24 mouse cellular contexts compared by ENCODE assay signal in genomic region chr3:109040908-109041307, GRCm38 (mm10). TPM values are rescaled to one million over a fixed set of nuclear protein-coding genes. Genes with fewer than 3 reads are reported as not detected.
"Had no signal": no experiment of that assay in that cellular context is flagged by ENCODE, and none has a peak within 500 bp of the region (broad histone marks: within the 10 kb centered on the region; RNA-seq: fewer than 3 reads in every experiment).

No protein-coding gene starts in this region.

- H3K9me3 ChIP-seq: liver, embryonic 12.5 days; lung, embryonic 15.5 days; midbrain, embryonic 13.5 days; neural tube, embryonic 15.5 days had no signal

- ATAC-seq: liver, embryonic 12.5 days; midbrain, embryonic 13.5 days had no signal

- H3K4me1 ChIP-seq: liver, embryonic 12.5 days; lung, embryonic 15.5 days; midbrain, embryonic 13.5 days; neural tube, embryonic 15.5 days had no signal

- DNase-seq: kidney, adult 9 months; kidney, postnatal 36 days; left cerebral cortex, postnatal 4 days; lung, postnatal 14 days; right cerebral cortex, adult 18-20 months; right cerebral cortex, postnatal 25 days; thymus, postnatal 36 days had no signal

- H3K36me3 ChIP-seq: liver, embryonic 12.5 days; lung, embryonic 15.5 days; midbrain, embryonic 13.5 days; neural tube, embryonic 15.5 days had no signal

- H3K27me3 ChIP-seq: liver, embryonic 12.5 days; lung, embryonic 15.5 days; midbrain, embryonic 13.5 days; neural tube, embryonic 15.5 days had no signal

- H3K9ac ChIP-seq: liver, embryonic 12.5 days; lung, embryonic 15.5 days; midbrain, embryonic 13.5 days; neural tube, embryonic 15.5 days had no signal

- H3K4me2 ChIP-seq: liver, embryonic 12.5 days; lung, embryonic 15.5 days; midbrain, embryonic 13.5 days; neural tube, embryonic 15.5 days had no signal

- H3K4me3 ChIP-seq: layer of hippocampus, adult 2 months; liver, embryonic 12.5 days; lung, embryonic 15.5 days; midbrain, embryonic 13.5 days; neural tube, embryonic 15.5 days had no signal

- H3K27ac ChIP-seq: kidney, postnatal 0 days; layer of hippocampus, adult 2 months; liver, embryonic 12.5 days; lung, embryonic 15.5 days; macrophage; midbrain, embryonic 13.5 days; neural tube, embryonic 15.5 days had no signal

RNA-seq across cellular contexts. Expression of gene Slc25a54, which starts 39.4 kb away (rescaled TPM):
- total RNA-seq: layer of hippocampus, adult 2 months; layer of hippocampus, postnatal 10 days; left cerebral cortex, postnatal 10 days; left cerebral cortex, postnatal 4 days; megakaryocyte-erythroid progenitor cell, adult 5-6 weeks; midbrain, postnatal 0 days had no signal
- polyA plus RNA-seq: kidney, postnatal 0 days; limb, embryonic 14.5 days; liver, embryonic 12.5 days; liver, embryonic 16.5 days; lung, embryonic 15.5 days; macrophage; midbrain, embryonic 13.5 days; neural tube, embryonic 11.5 days; neural tube, embryonic 15.5 days; small intestine, adult 2 months; stomach, embryonic 16.5 days; thymus, postnatal 0 days had no signal
